Mouse (Mus musculus): Measurements from ENCODE around the gene Gm47955.
"Not testable (repeated sequence)": the region's sequence is repeated elsewhere in the genome, so short reads cannot be mapped to it uniquely, and the experiment has no call there.

DNA sequence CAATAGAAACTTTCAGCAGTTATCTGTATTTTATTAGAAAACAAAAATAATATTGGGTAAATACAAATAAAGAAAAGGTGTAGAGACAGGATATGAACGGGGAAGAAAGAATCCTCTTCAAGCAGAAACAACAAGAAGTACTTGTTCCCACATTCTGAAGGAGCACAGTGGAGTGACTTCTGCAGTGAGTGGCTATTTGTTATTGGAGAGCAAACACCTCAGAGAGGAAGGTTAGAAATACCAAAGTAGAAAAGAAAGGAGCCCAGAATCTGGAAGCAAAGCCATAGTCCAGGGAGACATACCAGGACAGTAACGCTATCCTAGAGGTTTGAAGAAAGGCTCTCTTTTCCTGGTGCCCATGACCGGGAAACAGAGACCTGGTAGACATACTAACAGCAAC lies 29.5 kb upstream of the Gm47955 start:
- not testable (repeated sequence) for TF ChIP-seq POLR2A (IDR thresholded peaks at IDR 0.05; ENCODE audit: low read depth, low read length); CTCF (conservative IDR thresholded peaks at IDR 0.05; ENCODE audit: insufficient read depth, insufficient read length, low read depth, low read length)
